Mouse (Mus musculus) spleen, adult 2 months (tissue): ENCODE measurements around the gene Sema4f.

Source experiments
- CTCF ChIP-seq: fragments of 200-500 bp; IDR thresholded peaks from 2 replicates; pipeline ENCODE4 v1.5.1; 2011; ENCODE audit warnings: mild to moderate bottlenecking, inconsistent platforms; ENCODE audit not compliant: insufficient read depth, insufficient read length, insufficient replicate concordance; ENCODE audit errors: extremely low read depth
- POLR2A ChIP-seq: fragments of 200-500 bp; IDR thresholded peaks from 2 replicates; pipeline ENCODE4 v1.6.1; 2011; ENCODE audit warnings: low read depth, low read length, inconsistent platforms

DNA sequence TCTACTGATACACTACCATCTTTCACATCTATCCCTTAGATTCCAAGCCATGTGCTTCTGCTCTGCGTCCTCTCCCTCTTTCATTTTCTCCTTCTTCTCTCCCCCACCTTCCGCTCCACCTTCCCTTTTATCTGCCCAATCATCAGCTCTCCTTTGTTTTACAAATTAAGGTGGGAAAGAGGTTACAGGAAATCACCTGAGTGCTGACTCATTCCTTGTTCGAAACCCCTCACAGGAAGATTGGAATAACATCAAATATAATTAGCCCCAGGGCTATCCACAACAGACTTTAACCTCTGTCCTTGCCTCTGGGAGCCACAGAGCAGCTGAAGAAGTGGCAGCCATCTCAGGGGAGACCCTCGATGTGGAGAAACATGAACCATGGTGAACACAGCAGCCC lies 53.7 kb downstream of the Sema4f start:
- TF ChIP-seq CTCF: no peak
- TF ChIP-seq POLR2A: no peak
